Comparison of ENCODE assay signal across 14 mouse cellular contexts in the genomic region with DNA sequence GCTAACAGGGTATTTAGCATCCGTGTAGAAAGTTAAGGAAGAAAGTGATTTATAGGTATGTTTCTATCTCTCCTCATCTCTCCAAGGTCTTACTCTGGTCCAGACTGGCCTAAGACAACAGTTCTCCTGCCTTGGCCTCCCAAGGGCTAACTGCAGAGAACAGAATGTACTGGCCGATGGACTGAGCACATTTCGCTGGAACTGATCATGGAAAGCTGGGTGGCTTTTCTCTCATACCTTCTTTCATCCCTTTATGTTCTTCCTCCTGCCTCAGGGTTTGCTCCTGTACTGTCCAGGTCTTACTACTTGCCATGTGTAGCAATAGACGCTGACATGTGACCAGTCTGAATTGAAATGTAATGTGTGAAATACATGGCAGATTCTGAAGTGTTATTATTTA.
"Had no signal": no experiment of that assay in that cellular context is flagged by ENCODE, and none has a peak within 500 bp of the region (broad histone marks: within the 10 kb centered on the region; RNA-seq: fewer than 3 reads in every experiment).

No protein-coding gene starts in this region.

- H3K4me3 ChIP-seq: kidney, embryonic 15.5 days; left cerebral cortex, adult 2 months; liver, embryonic 13.5 days had no signal

- H3K27ac ChIP-seq: kidney, embryonic 15.5 days; left cerebral cortex, adult 2 months; liver, embryonic 13.5 days; stomach, postnatal 0 days had no signal

- DNase-seq: kidney, postnatal 10 days; kidney, postnatal 36 days; layer of hippocampus, postnatal 36 days; liver, embryonic 13.5 days; lung, adult 2 months; lung, postnatal 14 days; lung, postnatal 4 days; midbrain, embryonic 14.5 days; thymus, adult 18-20 months; thymus, postnatal 14 days; thymus, postnatal 4 days had no signal
